Mouse (Mus musculus): Measurements from ENCODE around the gene Cox11.

The Cox11 gene

DNA sequence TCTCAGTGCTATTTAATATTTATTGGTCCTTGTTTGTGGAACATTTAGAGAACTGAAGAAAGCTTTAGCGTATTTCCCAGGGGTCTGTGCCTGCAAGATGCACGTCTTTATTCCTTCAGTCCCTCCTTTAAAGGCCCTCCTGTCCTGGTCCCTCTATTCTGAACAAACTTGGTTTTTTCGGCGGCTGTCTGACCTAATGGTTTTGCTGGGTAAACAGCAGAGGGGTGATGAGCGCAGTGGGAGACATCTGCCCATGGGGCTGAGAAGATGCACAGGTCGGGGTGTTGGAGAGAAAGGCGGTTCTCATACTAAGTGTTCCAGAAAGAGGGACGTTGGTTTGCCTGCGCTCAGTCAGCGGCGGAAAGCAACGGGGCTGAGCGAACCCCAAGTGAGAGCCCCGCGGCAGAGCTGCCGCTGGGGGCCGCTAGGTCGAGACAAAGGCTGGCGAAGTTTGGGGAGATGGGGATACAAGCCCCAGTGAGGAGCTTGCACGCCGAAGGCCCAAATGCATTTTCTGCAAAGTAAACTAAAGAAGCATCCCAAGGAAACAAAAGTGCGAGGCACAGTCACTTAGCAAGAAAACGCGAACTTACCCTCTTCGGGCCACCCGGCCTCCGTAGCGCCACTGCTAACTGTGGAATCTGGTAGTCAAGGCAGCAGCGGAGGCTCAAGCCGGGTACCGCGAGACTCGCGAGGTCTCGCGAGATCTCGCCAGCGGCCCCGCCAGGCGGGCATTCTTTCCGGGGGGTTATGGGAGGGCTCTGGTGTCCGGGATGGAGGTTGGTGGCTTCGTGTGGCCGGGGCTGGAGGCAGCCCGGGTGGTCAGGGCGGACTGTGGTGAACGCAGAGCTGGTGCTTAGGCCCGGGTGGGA lies at the start of gene Cox11, which contains the start of gene Stxbp4:
Gene Cox11 (plus strand): TSS at position 734 of the 872 bp plus-strand sequence.
Gene Stxbp4 (minus strand): TSS at position 645 of the 872 bp plus-strand sequence.
- in situ Hi-C loops (cut with MboI, MseI) = no loop called here

- in situ Hi-C loops (cut with MboI, MseI) = no loop called here
Measured at GRCm38 (mm10) chr11:90590996-90591395, 47.0 kb upstream of the Cox11 start.

- in situ Hi-C loops (cut with MboI, MseI) = no loop called here
Measured at GRCm38 (mm10) chr11:90595826-90596225, 42.1 kb upstream of the Cox11 start.

- in situ Hi-C loops (cut with MboI, MseI) = no loop called here
Measured at GRCm38 (mm10) chr11:90603066-90603465, 34.9 kb upstream of the Cox11 start.

DNA sequence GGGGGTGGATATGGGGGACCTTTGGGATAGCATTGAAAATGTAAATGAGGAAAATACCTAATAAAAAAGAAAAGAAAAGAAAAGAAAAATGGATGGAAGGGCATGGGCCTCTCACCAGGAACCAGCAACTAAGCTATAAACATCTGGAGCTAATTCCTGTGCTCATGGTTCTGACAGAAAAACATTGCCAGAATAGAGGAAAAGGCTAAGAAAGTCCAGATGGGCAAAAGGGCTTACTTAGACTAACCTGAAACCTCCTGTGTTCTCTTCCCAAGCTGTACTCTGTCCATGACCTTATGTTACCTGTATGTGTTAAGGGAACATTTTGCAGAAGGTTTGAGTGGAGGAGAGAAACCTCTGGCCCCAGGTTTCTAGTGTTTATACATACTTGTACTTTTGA lies 25.9 kb upstream of the Cox11 start:
- in situ Hi-C loops (cut with MboI, MseI) = loop anchor here (10.0 kb wide), 4 partner anchors 127 to 627 kb away; no protein-coding TSS in a partner anchor

DNA sequence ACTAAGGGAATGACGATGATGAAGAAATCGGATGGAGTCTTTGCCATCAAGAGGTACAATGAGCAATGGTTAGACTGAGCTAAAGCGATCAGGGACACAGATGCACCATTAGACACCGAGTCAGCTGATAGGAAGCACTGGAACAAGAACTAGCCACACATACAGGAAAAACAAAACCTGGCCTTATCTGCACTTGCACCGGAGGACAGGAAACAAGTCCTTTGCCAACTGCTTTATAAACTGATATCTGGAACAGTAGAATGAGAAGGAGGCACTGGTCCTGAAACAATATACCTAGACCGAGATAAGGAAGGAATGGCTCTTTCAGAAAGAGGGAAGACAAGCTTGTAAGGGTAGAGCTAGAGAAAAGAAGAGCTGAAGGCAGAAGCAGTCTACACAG lies 23.2 kb upstream of the Cox11 start:
- in situ Hi-C loops (cut with MboI, MseI) = loop anchor here (10.0 kb wide), 4 partner anchors 130 to 630 kb away; no protein-coding TSS in a partner anchor

GRCm38 (mm10) chr11:90616431-90616830 lies 21.5 kb upstream of the Cox11 start:
- in situ Hi-C loops (cut with MboI, MseI) = loop anchor here (10.0 kb wide), 4 partner anchors 132 to 632 kb away; no protein-coding TSS in a partner anchor

- in situ Hi-C loops (cut with MboI, MseI) = no loop called here
Measured at GRCm38 (mm10) chr11:90622044-90622443, 15.9 kb upstream of the Cox11 start.

GRCm38 (mm10) chr11:90622500-90622899 lies 15.5 kb upstream of the Cox11 start:
- in situ Hi-C loops (cut with MboI, MseI) = no loop called here

DNA sequence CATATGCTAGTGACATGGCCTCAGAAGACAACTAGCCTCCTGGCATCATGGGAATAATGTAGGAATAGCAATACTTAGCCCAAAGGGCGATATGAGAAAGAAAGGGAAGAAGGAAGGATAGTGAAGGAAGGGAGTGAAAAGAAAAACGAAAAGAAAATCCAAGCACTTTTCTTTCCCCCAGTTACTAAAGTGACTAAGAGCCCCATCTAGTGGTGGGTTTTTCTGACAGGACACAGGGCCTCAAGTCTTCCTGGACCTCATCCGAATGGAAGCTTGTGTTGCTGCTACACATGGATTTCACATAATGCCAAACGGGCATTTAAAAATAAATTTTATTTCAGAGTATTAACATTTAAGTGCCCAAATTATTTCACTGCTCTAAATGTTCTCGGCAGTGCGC lies 14.5 kb upstream of the Cox11 start:
- in situ Hi-C loops (cut with MboI, MseI) = no loop called here

DNA sequence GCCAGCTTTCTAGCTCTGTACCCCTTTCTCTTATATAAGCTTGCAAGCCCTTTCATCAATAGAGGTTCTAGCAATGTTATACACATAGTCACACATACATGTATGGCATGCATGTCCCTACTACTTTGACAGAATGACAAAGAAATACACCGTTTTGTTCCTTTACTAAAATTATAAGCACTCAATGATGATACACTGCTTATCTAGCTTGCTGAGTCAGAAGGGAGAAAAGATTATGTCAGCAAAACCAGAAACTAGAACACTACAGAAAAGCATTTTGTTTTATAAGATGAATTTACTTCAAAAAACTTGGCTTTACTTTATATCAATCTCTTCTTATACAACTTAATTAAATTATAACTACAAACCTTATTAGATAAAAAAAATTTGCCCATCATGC lies 12.8 kb upstream of the Cox11 start:
- in situ Hi-C loops (cut with MboI, MseI) = no loop called here

DNA sequence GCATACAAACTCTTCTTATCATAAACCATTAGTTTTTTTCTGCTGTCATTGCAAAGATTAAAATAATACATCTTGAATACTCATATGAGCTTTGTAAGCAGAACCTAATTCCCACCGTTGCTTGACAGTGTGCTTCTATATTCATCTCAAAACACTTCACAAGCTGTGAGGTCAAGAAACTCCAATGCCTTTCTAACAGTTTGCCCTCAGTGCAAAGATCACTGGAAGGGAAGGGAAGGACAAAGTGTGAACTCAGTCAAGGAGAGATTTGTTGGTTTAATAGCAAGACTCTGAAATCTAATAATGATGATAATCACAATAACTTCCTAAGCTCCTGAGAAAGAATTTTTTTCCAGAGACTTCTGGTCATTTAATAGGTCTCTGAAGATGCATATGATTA lies 10.2 kb upstream of the Cox11 start:
- in situ Hi-C loops (cut with MboI, MseI) = no loop called here

- in situ Hi-C loops (cut with MboI, MseI) = no loop called here
Measured at GRCm38 (mm10) chr11:90632480-90632879, 5.5 kb upstream of the Cox11 start.

DNA sequence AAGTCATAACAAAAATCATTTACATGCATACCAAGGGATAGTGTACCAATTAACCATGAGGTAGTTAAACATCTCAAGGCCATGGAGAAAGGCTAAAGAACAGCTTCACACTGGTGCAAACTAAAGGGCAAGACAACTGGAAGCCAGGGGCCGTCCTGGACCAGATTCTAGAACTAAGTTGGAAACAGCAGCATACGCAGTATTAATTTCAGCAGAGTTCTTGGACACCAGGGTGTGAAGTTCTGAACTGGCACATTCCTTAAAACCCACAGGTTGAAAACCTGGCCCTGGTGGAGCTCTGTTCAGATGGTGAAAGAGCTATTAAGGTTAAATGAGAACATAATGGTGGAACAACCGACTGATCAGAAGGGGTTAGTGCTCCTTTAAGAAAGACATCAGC lies 3.3 kb upstream of the Cox11 start:
- in situ Hi-C loops (cut with MboI, MseI) = no loop called here

GRCm38 (mm10) chr11:90638312-90638830 lies 398 bp downstream of the Cox11 start:
- in situ Hi-C loops (cut with MboI, MseI) = no loop called here

GRCm38 (mm10) chr11:90649777-90650176 lies 11.8 kb downstream of the Cox11 start:
- in situ Hi-C loops (cut with MboI, MseI) = no loop called here

DNA sequence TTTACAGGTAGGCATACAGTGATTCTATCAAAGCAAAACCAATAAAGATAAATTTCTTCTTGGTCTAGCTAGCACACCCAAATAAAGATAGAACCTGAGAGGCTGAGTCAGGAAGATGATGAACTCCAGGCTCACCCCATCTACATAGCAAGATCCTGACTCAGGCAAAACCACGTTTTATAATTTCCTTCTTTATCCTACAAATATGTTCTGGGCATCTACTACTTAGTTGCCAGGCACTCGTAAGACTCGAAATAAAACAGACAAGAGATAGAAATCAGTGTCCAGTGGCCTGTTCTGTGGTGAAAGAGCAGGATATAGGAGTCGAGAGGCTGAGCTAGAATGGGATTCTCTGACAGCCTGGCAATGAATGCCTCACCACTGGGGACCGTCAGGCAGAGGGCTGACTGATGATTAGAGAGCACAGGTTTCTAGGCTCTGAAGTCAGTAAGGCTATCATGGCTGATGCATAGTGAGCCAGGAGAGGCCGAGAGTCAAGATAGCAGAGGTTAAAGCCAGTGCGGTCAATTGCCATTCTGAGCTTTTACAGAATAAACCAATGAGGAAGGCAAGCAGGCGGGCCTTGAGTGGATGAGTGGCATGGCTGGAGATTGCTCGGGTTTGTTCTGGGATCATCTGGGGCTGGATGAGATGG lies 12.4 kb downstream of the Cox11 start:
- in situ Hi-C loops (cut with MboI, MseI) = no loop called here

DNA sequence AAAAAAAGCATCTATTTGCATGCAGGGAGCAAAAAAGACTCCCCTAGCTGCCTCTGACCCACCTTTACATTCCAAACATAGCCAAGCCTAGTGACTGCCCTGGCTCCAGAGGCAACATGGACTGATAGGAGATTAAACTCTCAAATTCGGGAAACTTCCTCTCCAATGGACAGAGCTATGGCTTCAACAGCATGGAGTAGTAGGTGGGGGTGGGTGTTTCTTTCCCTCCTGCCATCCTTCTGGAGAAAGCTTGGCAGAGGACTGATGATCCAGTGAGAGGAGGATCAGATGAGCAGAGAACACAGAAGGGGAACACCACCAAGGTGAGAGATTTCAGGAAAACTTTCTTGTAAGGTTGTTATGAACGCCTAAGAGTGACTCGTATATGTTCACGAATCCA lies 14.6 kb downstream of the Cox11 start:
- in situ Hi-C loops (cut with MboI, MseI) = no loop called here

- in situ Hi-C loops (cut with MboI, MseI) = no loop called here
Measured at GRCm38 (mm10) chr11:90657527-90657926, 19.6 kb downstream of the Cox11 start.

DNA sequence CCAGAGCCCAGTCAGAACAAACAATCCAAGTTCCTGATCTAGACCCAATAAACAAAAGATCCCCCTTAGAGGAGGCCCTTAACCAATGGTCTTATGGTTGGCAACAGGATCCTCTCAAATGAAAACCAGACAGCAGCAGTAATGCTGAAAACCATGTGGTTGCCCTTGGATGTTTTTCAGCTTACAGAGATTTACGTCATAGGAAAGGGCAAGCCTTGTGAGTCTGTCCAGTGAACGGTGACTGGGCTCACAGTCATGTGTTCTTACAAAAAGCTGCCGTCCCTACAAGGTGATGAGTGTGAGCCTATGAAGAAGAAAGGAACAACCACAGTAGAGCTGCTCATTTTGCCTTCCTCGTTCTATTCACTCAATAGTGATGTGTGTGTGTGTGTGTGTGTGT lies 22.7 kb downstream of the Cox11 start:
- in situ Hi-C loops (cut with MboI, MseI) = no loop called here

DNA sequence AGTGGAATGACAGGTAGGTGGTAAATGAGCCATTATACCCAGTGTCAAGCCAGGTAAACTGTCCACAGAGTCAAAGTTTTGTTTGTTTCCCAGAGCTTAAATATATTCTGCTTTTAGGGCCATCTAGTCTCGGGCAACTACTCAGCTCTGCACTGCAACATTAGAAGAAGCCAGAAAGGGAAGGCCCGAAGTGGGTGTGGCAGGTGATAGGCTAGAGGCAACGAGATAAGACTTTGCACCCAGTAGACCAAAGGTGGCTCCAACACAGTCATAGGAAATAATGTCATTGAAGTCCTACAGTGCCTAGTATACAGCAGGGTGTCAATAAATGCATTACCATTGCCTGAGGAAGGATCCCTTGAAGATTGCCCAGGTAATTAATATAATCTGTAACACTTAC lies 25.1 kb downstream of the Cox11 start:
- in situ Hi-C loops (cut with MboI, MseI) = no loop called here

DNA sequence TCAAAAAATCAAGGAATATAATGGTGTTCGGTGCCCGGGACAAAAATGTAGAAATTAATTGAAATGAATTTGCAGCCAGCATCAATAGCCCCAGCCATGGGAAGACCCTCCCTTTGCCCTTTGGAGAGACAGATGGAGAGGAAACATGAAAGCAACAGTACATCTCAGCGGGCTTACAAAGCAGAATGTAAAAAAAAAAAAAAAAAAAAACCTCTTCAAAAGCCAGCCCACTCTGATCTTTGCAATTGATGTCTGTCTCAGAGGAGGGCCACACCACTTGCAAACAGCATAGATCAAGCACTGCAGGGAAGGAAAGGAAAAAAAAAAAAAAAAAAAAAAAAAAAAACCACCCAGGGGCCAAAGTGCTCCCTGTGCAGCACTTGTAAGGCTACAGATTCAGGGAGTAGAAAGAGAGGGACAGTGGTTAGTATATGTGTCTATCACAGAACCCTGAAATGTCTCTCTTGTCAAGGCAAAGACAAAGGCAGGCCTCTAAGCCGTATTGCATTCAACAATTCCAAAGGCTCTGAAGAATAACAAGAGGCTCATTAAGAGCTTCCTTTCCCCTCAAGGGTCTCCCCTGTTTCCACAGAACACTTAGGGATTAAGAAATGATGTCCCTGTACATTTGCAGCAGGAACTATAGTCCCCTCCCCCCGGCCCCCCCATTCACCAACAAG lies 25.8 kb downstream of the Cox11 start:
- in situ Hi-C loops (cut with MboI, MseI) = no loop called here
